Comparison of ENCODE assay signal across 20 mouse cellular contexts in the genomic region with DNA sequence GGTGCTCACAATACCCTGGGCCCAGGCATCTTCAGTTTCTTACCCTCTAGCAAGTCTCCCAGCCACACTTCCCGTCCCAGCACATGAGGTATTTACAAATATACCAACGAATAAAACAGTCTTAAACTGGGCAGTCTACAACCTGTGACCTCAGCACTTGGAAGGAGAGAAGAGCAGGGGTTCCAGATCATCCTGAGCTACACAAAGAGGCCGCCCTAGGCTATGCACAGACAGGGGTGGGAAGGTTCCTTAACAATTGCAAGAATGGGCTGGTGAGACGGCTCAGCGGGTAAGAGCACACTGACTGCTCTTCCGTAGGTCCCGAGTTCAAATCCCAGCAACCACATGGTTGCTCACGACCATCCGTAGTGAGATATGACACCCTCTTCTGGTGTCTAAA. TPM values are rescaled to one million over a fixed set of nuclear protein-coding genes. Genes with fewer than 3 reads are reported as not detected.
"Had no signal": no experiment of that assay in that cellular context is flagged by ENCODE, and none has a peak within 500 bp of the region (broad histone marks: within the 10 kb centered on the region; RNA-seq: fewer than 3 reads in every experiment).

No protein-coding gene starts in this region.

- H3K4me3 ChIP-seq: midbrain, embryonic 10.5 days; midbrain, embryonic 12.5 days; myocyte; neural tube, embryonic 13.5 days; neural tube, embryonic 15.5 days had no signal

- DNase-seq: liver, postnatal 0 days; lung, embryonic 14.5 days; lung, postnatal 10 days; lung, postnatal 4 days; midbrain, embryonic 14.5 days; retina, postnatal 1 day; right cerebral cortex, adult 18-20 months; right cerebral cortex, postnatal 25 days; right cerebral cortex, postnatal 4 days; spleen, adult 18-20 months; thymus, adult 18-20 months; thymus, postnatal 14 days; thymus, postnatal 36 days had no signal

- H3K9me3 ChIP-seq: midbrain, embryonic 10.5 days; midbrain, embryonic 12.5 days; neural tube, embryonic 13.5 days; neural tube, embryonic 15.5 days had no signal

- H3K27ac ChIP-seq: midbrain, embryonic 10.5 days; midbrain, embryonic 12.5 days; neural tube, embryonic 13.5 days; neural tube, embryonic 15.5 days had no signal

- H3K27me3 ChIP-seq: midbrain, embryonic 12.5 days; neural tube, embryonic 13.5 days; neural tube, embryonic 15.5 days had no signal

- ATAC-seq: liver, postnatal 0 days; midbrain, embryonic 16.5 days had no signal

- H3K36me3 ChIP-seq: midbrain, embryonic 10.5 days; midbrain, embryonic 12.5 days; neural tube, embryonic 13.5 days; neural tube, embryonic 15.5 days had no signal

- H3K4me1 ChIP-seq: neural tube, embryonic 15.5 days had no signal

- H3K4me2 ChIP-seq: lung, embryonic 14.5 days; midbrain, embryonic 12.5 days; neural tube, embryonic 13.5 days; neural tube, embryonic 15.5 days had no signal

- H3K9ac ChIP-seq: liver, postnatal 0 days; lung, embryonic 14.5 days; midbrain, embryonic 12.5 days; neural tube, embryonic 13.5 days; neural tube, embryonic 15.5 days had no signal

RNA-seq across cellular contexts. Expression of gene Rab3b, which starts 24.5 kb away (rescaled TPM):
- total RNA-seq: megakaryocyte-erythroid progenitor cell, adult 5-6 weeks had no signal
